Mouse (Mus musculus) midbrain, embryonic 13.5 days (tissue): Measurements from ENCODE around the gene Amdhd1. TPM values are rescaled to one million over a fixed set of nuclear protein-coding genes. Genes with fewer than 3 reads are reported as not detected.
A peak's percentile ranks its signal among the peaks of the same experiment; 100 is the strongest.
"Not testable (repeated sequence)": the region's sequence is repeated elsewhere in the genome, so short reads cannot be mapped to it uniquely, and the experiment has no call there.

Source experiments
- ATAC-seq: fragments of 200-750 bp; cut with Nextera tagmentation; 2 replicates; pipeline ENCODE4 v1.8.0; 2017; ENCODE audit warnings: mild to moderate bottlenecking, moderate TSS enrichment, moderate library complexity
- H3K27ac ChIP-seq: fragments of 300-500 bp; sonication (generic); 2 replicates; pipeline ENCODE4 v1.5.1; 2015; ENCODE audit warnings: inconsistent platforms, mild to moderate bottlenecking, moderate library complexity
- H3K27me3 ChIP-seq: fragments of 300-500 bp; sonication (generic); 2 replicates; pipeline ENCODE4 v1.6.1; 2015; ENCODE audit warnings: mild to moderate bottlenecking, inconsistent platforms
- H3K36me3 ChIP-seq: fragments of 300-500 bp; sonication (generic); 2 replicates; pipeline ENCODE4 v1.6.1; 2015; ENCODE audit warnings: mild to moderate bottlenecking, inconsistent platforms
- H3K4me1 ChIP-seq: fragments of 300-500 bp; sonication (generic); replicated peaks from 2 replicates; pipeline ENCODE4 v1.6.1; 2015; ENCODE audit warnings: inconsistent platforms
- H3K4me2 ChIP-seq: fragments of 300-500 bp; sonication (generic); replicated peaks from 2 replicates; pipeline ENCODE4 v1.6.1; 2015; ENCODE audit warnings: moderate library complexity, mild to moderate bottlenecking, inconsistent platforms
- H3K4me3 ChIP-seq: fragments of 300-500 bp; sonication (generic); replicated peaks from 2 replicates; pipeline ENCODE4 v1.5.1; 2015; ENCODE audit warnings: mild to moderate bottlenecking, inconsistent platforms
- H3K9ac ChIP-seq: fragments of 300-500 bp; sonication (generic); replicated peaks from 2 replicates; pipeline ENCODE4 v1.6.1; 2015; ENCODE audit warnings: mild to moderate bottlenecking, inconsistent platforms
- H3K9me3 ChIP-seq: fragments of 300-500 bp; sonication (generic); 2 replicates; pipeline ENCODE4 v1.6.1; 2016; ENCODE audit warnings: mild to moderate bottlenecking, inconsistent platforms
- WGBS: fragments of 180-500 bp; shearing (Covaris S2); methylation state at CpG from one replicate; pipeline ENCODE4 v1.1.7; 2015; 5-methylcytosine and 5-hydroxymethylcytosine counted together
- polyA plus RNA-seq: library from polyadenylated mRNA; unstranded; fragments of >200 nt; fragmentation: Nextera tagmentation; extraction: Ambion mirVana; gene quantifications from 2 replicates; pipeline ENCODE4 v1.2.1, GENCODE M21; 2015

Amdhd1 gene
- polyA plus RNA-seq, 1 experiment from 2014 or later: 0.15 TPM

GRCm38 (mm10) chr10:93559786-93560185 lies 20.0 kb upstream of the Amdhd1 start:
- H3K27me3 ChIP-seq: no peaks in the 10 kb centered on the region
- H3K4me1 ChIP-seq: no peaks in the 10 kb centered on the region
- 59% methylated on average over 9 of the region's 9 CpGs for WGBS
- ATAC-seq: no peak
- H3K9me3 ChIP-seq: no peaks in the 10 kb centered on the region
- H3K27ac ChIP-seq: no peak overlapping the region
- H3K9ac ChIP-seq: no peak overlapping the region
- no peak overlapping the region for H3K4me3 ChIP-seq
- no peaks in the 10 kb centered on the region for H3K36me3 ChIP-seq
- H3K4me2 ChIP-seq: no peak overlapping the region

- H3K9me3 ChIP-seq, H3K4me2 ChIP-seq, H3K27ac ChIP-seq, H3K27me3 ChIP-seq, H3K9ac ChIP-seq, H3K36me3 ChIP-seq, ATAC-seq, H3K4me1 ChIP-seq, H3K4me3 ChIP-seq: not testable (repeated sequence)
- 76% methylated on average over 2 of the region's 2 CpGs for WGBS
Observed at GRCm38 (mm10) chr10:93557971-93558370, 18.1 kb upstream of the Amdhd1 start.

GRCm38 (mm10) chr10:93552596-93552995 lies 12.8 kb upstream of the Amdhd1 start:
- Histone ChIP-seq H3K9me3 (no peaks in the 10 kb centered on the region), H3K4me1 (no peaks in the 10 kb centered on the region), H3K36me3 (no peaks in the 10 kb centered on the region), H3K4me3 (no peak overlapping the region), H3K27me3 (no peaks in the 10 kb centered on the region), H3K9ac (no peak overlapping the region), H3K4me2 (no peak overlapping the region), H3K27ac (no peak overlapping the region)
- WGBS: 87% methylated on average over 8 of the region's 8 CpGs
- no peak for ATAC-seq

- 84% methylated on average over 10 of the region's 10 CpGs for whole genome bisulfite sequencing
- Histone ChIP-seq H3K36me3 (no peaks in the 10 kb centered on the region), H3K4me2 (no peak overlapping the region), H3K27me3 (no peaks in the 10 kb centered on the region), H3K4me3 (no peak overlapping the region), H3K27ac (no peak overlapping the region), H3K9me3 (no peaks in the 10 kb centered on the region), H3K4me1 (no peaks in the 10 kb centered on the region), H3K9ac (no peak overlapping the region)
- no peak for ATAC-seq
Observed at GRCm38 (mm10) chr10:93549821-93550220, 10.0 kb upstream of the Amdhd1 start.

- Histone ChIP-seq H3K4me2 (no peak overlapping the region), H3K36me3 (no peaks in the 10 kb centered on the region), H3K4me3 (no peak overlapping the region), H3K4me1 (no peaks in the 10 kb centered on the region), H3K27me3 (no peaks in the 10 kb centered on the region), H3K27ac (no peak overlapping the region), H3K9ac (no peak overlapping the region), H3K9me3 (no peaks in the 10 kb centered on the region)
- ATAC-seq: peak; percentile 80
- WGBS: 13% methylated on average over 7 of the region's 7 CpGs
Observed at GRCm38 (mm10) chr10:93548991-93549390, 9.2 kb upstream of the Amdhd1 start.

GRCm38 (mm10) chr10:93547741-93548270 lies 8.0 kb upstream of the Amdhd1 start:
- H3K4me3 ChIP-seq: no peak overlapping the region
- no peak overlapping the region for H3K9ac ChIP-seq
- 81% methylated on average over 4 of the region's 4 CpGs for WGBS

GRCm38 (mm10) chr10:93544172-93544571 lies 4.3 kb upstream of the Amdhd1 start:
- no peaks in the 10 kb centered on the region for H3K9me3 ChIP-seq
- H3K27me3 ChIP-seq: peaks cover 5% of the 10 kb centered on the region; the same call in 1 of the 2 replicates
- no peak overlapping the region for H3K9ac ChIP-seq
- H3K4me1 ChIP-seq: peaks cover 20% of the 10 kb centered on the region
- no peaks in the 10 kb centered on the region for H3K36me3 ChIP-seq
- no peak overlapping the region for H3K4me3 ChIP-seq
- 85% methylated on average over 5 of the region's 5 CpGs for WGBS
- H3K4me2 ChIP-seq: no peak overlapping the region
- ATAC-seq: no peak
- no peak overlapping the region for H3K27ac ChIP-seq

More at GRCm38 (mm10) chr10:93547741-93548270, 8.0 kb upstream of the Amdhd1 start:
- no peak overlapping the region for H3K27ac ChIP-seq
- no peaks in the 10 kb centered on the region for H3K9me3 ChIP-seq
- no peaks in the 10 kb centered on the region for H3K4me1 ChIP-seq
- ATAC-seq: no peak
- H3K27me3 ChIP-seq: no peaks in the 10 kb centered on the region
- H3K36me3 ChIP-seq: no peaks in the 10 kb centered on the region
- no peak overlapping the region for H3K4me2 ChIP-seq

GRCm38 (mm10) chr10:93543176-93543575 lies 3.3 kb upstream of the Amdhd1 start:
- H3K27ac ChIP-seq: no peak overlapping the region
- no peak overlapping the region for H3K9ac ChIP-seq
- ATAC-seq: no peak
- no peak overlapping the region for H3K4me3 ChIP-seq
- H3K27me3 ChIP-seq: peaks cover 9% of the 10 kb centered on the region
- no peaks in the 10 kb centered on the region for H3K9me3 ChIP-seq
- peaks cover 20% of the 10 kb centered on the region for H3K4me1 ChIP-seq
- 57% methylated on average over 6 of the region's 6 CpGs for WGBS
- H3K36me3 ChIP-seq: no peaks in the 10 kb centered on the region
- H3K4me2 ChIP-seq: no peak overlapping the region

GRCm38 (mm10) chr10:93542356-93542755 lies 2.5 kb upstream of the Amdhd1 start:
- Histone ChIP-seq H3K36me3 (no peaks in the 10 kb centered on the region), H3K9ac (no peak overlapping the region), H3K4me2 (no peak overlapping the region), H3K4me1 (peaks cover 20% of the 10 kb centered on the region), H3K27me3 (peaks cover 11% of the 10 kb centered on the region), H3K4me3 (no peak overlapping the region), H3K27ac (no peak overlapping the region), H3K9me3 (no peaks in the 10 kb centered on the region)
- WGBS: 13% methylated on average over 4 of the region's 4 CpGs
- no peak for ATAC-seq

GRCm38 (mm10) chr10:93541585-93541984 lies 1.8 kb upstream of the Amdhd1 start:
- ATAC-seq: no peak

GRCm38 (mm10) chr10:93540431-93541210 lies 788 bp upstream of the Amdhd1 start, which contains the start of gene Ccdc38:
Gene Ccdc38, plus strand, starts transcription at chr10:93540632.
- Histone ChIP-seq H3K9me3 (no peaks in the 10 kb centered on the region), H3K27ac (no peak within 1 kb of the TSS), H3K9ac (peak within 1 kb of the TSS; percentile 33; the same call in 1 of the 2 replicates), H3K27me3 (peaks cover 15% of the 10 kb centered on the region), H3K4me2 (peak within 1 kb of the TSS; percentile 61), H3K4me3 (peak within 1 kb of the TSS; percentile 37), H3K36me3 (no peaks in the 10 kb centered on the region), H3K4me1 (peaks cover 20% of the 10 kb centered on the region)
- ATAC-seq: peak; percentile 38; the same call in 1 of the 2 replicates
- 67% methylated on average over 17 of the region's 17 CpGs for WGBS

More at GRCm38 (mm10) chr10:93541585-93541984, 1.8 kb upstream of the Amdhd1 start:
- no peak overlapping the region for H3K4me3 ChIP-seq
- no peak overlapping the region for H3K27ac ChIP-seq
- H3K36me3 ChIP-seq: no peaks in the 10 kb centered on the region
- H3K9ac ChIP-seq: no peak overlapping the region
- no peak overlapping the region for H3K4me2 ChIP-seq
- H3K9me3 ChIP-seq: no peaks in the 10 kb centered on the region
- peaks cover 20% of the 10 kb centered on the region for H3K4me1 ChIP-seq
- peaks cover 13% of the 10 kb centered on the region for H3K27me3 ChIP-seq
- WGBS: 86% methylated on average over 1 of the region's 1 CpGs

- H3K4me1 ChIP-seq: peaks cover 25% of the 10 kb centered on the region
- 57% methylated on average over 6 of the region's 6 CpGs for WGBS
- no peaks in the 10 kb centered on the region for H3K9me3 ChIP-seq
- peaks cover 27% of the 10 kb centered on the region for H3K27me3 ChIP-seq
- H3K27ac ChIP-seq: no peak overlapping the region
- no peak overlapping the region for H3K4me2 ChIP-seq
- H3K36me3 ChIP-seq: no peaks in the 10 kb centered on the region
- H3K9ac ChIP-seq: no peak overlapping the region
- no peak overlapping the region for H3K4me3 ChIP-seq
- ATAC-seq: no peak
Observed at GRCm38 (mm10) chr10:93538818-93539217, 1.0 kb downstream of the Amdhd1 start.
